Mouse (Mus musculus): Measurements from ENCODE around the gene Taok1. TPM values are rescaled to one million over a fixed set of nuclear protein-coding genes. Genes with fewer than 3 reads are reported as not detected.

The Taok1 gene
- total RNA-seq, 2 experiments from 2014 or later = 15.4 to 28.9 TPM

DNA sequence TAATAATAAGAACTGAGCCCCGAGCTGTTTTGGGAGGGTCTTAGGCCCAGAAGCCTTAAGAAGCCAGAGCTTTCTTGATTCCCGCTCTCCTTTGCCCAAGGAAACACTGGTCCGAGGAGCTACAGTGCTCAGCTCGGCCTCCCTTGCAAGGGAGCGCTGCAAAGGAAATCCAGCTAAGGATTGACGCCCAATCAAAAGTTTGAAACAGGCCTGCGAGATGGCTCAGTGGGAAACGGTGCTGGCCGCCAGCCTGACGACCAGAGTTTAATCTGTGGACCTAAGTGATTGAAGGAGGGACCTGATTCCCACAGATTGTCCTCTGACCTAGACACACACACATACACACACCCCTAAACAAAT lies 93.8 kb downstream of the Taok1 start:
- no peak for ATAC-seq (replicated peaks; ENCODE audit: low FRiP score, low TSS enrichment, poor library complexity, severe bottlenecking)

- ATAC-seq (replicated peaks; ENCODE audit: low FRiP score, low TSS enrichment, poor library complexity, severe bottlenecking) = peak; percentile 30; the same call in 1 of the 2 replicates
Measured at GRCm38 (mm10) chr11:77512891-77513810, 94.5 kb downstream of the Taok1 start.

DNA sequence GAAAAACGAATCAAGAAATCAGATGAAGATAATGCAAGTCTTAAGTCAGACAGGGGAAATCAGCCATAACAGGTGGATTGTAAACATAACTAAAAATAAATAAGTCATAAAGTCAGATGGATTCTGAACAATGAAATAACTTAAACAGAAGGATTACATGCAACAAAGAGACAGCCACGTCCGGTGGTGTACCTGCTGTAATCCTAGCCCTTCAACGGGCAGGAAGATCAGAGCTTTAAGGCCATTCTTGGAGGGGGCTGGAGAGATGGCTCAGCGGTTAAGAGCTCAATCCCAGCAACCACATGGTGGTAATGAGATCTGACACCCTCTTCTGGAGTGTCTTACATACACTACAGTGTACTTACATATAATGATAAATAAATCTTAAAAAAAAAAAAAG lies 96.3 kb downstream of the Taok1 start:
- no peak for ATAC-seq (replicated peaks; ENCODE audit: low FRiP score, low TSS enrichment, poor library complexity, severe bottlenecking)

GRCm38 (mm10) chr11:77508068-77509021 lies 99.3 kb downstream of the Taok1 start:
- ATAC-seq (replicated peaks; ENCODE audit: low FRiP score, low TSS enrichment, poor library complexity, severe bottlenecking) = peak; percentile 58

DNA sequence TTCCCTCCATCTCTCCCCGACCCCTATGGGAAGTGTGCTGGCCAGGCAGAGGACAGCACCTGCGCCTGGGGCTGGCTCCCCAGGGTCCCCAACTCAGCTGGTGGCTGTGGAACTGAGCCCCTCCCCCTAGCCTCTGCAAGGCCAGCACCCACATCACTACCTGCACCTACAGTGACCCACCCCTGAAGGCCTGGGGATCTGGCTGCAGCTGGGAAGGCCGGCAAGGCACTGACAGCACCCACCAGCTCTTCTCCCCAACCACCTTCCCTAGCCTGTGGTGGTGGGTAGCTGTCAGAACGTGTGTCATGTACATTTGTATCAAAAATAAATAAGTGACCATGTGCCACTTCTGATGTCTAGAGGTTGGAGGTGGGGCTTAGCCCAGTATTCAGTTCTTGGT lies 100.2 kb downstream of the Taok1 start:
- ATAC-seq (replicated peaks; ENCODE audit: low FRiP score, low TSS enrichment, poor library complexity, severe bottlenecking) = no peak

DNA sequence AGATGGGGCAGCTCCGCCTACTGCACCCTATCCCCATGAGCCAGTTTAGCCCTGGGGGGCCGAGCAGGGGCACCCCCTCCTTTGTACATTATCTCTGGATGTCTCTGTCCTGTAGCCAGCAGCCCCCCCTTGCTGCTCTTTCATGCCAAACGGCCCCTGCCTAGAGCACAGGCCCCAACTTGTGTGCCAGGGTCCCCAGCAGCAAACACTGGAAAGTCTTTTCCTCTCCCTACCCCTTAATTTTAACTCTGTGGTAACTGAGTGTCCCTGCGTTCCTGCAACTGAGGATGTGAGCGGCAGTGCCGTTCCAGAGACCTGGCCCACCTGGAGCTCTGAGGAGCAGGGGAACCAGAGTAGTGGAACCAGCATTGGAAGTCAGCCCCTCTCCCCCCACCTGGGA lies 100.7 kb downstream of the Taok1 start:
- no peak for ATAC-seq (replicated peaks; ENCODE audit: low FRiP score, low TSS enrichment, poor library complexity, severe bottlenecking)

DNA sequence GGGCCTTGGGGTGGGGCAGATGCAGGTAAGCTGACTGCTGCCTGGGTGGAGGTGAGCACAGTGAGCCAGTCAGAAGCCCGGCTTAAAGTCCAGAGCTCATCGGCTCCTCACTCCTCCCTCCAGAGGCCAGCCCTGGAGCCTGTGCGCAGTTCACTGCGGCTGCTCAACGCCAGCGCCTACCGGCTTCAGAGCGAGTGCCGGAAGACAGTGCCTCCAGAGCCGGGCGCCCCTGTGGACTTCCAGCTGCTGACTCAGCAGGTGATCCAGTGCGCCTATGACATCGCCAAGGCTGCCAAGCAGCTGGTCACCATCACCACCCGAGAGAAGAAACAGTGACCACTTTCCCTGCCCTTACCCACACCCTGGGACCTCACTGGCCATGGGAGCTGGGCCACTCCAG lies 101.3 kb downstream of the Taok1 start:
- ATAC-seq (replicated peaks; ENCODE audit: low FRiP score, low TSS enrichment, poor library complexity, severe bottlenecking) = no peak

DNA sequence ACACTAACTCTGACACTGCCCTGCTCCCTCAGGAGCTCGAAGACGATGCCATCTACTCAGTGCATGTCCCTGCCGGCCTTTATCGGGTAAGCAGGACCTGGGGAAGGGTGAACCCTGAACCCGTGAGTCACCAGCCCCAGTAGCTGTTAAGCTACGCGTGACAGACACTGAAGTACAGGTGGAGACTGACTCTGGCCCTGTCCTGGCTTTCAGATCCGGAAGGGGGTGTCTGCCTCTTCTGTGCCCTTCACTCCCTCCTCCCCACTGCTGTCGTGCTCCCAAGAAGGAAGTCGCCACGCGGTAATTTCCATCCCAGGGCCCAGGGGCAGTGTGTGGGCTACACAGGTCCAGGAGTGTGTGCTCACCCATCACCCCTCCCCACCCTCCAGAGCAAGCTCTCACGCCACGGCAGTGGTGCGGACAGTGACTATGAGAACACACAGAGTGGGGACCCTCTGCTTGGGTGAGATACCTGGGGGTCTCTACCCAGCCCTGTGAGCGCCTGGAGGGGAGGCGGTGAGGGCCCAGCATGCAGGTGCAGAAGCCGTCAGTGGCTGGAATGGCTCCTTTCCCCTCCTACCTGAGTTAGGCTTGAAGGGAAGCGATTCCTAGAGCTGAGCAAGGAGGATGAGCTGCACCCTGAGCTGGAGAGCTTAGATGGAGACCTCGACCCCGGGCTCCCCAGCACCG lies 102.2 kb downstream of the Taok1 start:
- no peak for ATAC-seq (replicated peaks; ENCODE audit: low FRiP score, low TSS enrichment, poor library complexity, severe bottlenecking)

DNA sequence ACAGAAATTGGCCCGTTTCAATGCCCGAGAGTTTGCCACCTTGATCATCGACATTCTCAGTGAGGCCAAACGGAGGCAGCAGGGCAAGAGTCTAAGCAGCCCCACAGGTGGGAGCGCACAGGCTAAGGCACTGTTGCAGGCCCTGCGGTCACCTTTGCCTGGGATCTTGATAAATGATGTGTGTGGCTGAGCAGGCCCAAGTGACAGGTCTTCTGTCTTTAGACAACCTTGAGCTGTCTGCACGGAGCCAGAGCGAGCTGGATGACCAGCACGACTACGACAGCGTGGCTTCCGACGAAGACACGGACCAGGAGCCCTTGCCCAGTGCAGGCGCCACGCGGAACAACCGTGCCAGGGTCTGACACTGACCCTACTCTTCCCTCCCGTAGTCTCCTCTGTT lies 103.2 kb downstream of the Taok1 start:
- ATAC-seq (replicated peaks; ENCODE audit: low FRiP score, low TSS enrichment, poor library complexity, severe bottlenecking) = no peak

DNA sequence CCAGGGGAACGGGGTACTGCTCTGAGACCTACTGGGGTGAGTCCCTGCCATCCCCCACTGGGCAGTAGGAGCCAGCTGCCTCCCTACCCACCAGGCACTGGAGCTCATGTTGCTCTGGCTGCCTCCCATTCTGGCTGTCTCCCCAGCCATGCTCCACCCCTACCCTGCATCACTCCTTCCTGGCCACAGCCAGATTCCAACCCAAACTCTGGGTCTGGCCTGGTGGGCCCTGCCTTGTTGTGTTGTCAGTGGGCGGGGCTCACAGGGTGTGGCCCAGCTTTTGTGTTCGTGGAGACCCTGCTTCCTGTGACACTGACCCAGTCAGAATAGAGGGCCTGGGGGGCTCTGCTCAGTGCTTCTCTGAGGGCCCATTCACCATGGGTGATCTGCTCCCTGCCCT lies 104.1 kb downstream of the Taok1 start:
- no peak for ATAC-seq (replicated peaks; ENCODE audit: low FRiP score, low TSS enrichment, poor library complexity, severe bottlenecking)

DNA sequence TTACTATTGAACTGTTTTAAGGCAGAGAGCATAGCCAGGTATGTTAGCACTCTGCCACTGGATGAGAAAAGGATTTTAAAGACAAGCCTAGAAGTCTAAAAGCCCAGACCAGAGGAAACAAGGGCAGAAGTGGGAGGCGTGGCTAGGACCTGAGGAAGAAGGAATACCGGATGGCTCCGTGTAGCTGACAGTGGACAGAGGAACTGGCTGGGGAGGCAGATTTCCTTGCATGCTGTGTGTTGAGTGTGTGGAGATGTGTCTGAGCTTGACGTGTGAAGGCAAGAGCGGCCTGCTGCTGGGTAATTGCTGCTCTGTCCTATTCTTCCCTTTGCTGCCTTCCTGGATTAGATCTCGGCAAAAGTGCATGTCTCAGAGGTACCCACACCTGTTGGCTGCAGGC lies 105.1 kb downstream of the Taok1 start:
- no peak for ATAC-seq (replicated peaks; ENCODE audit: low FRiP score, low TSS enrichment, poor library complexity, severe bottlenecking)

DNA sequence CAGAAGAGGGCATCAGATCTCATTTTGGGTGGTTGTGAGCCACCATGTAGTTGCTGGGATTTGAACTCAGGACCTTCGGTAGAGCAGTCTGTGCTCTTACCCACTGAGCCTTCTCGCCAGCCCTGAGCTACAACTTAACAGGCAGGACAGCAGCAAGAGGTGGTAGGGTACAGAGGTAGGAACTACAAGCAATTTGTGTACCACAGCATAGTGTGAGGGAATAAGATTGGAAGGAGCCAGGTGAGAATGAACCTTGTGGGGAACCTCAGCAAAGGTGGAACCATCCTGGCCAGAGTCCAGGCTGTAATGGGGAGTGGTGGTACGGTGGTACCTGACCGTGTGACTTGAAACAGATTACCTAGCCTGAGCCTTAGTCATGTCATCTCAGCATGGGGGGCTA lies 105.6 kb downstream of the Taok1 start:
- ATAC-seq (replicated peaks; ENCODE audit: low FRiP score, low TSS enrichment, poor library complexity, severe bottlenecking) = no peak

GRCm38 (mm10) chr11:77501392-77501791 lies 106.2 kb downstream of the Taok1 start:
- peak; percentile 42; the same call in 1 of the 2 replicates for ATAC-seq (replicated peaks; ENCODE audit: low FRiP score, low TSS enrichment, poor library complexity, severe bottlenecking)

- ATAC-seq (replicated peaks; ENCODE audit: low FRiP score, low TSS enrichment, poor library complexity, severe bottlenecking) = no peak
Measured at GRCm38 (mm10) chr11:77500361-77501325, 107.0 kb downstream of the Taok1 start.

DNA sequence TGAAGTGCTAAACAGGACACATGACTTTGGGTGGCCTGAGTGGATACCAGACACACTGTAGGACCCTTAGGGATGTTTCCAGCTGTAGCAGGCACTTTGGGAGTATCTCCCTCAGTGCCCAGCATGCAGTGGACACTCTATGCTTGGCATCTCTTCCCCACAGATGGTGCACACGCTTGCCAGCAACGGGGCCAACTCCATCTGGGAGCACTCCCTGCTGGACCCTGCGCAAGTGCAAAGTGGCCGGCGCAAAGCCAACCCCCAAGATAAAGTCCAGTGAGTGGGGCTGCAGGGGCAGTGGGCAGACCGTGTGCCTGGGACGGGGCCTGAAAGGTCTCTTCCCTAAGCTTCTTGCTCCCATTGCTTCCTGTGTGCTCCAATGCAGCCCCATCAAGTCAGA lies 108.3 kb downstream of the Taok1 start:
- ATAC-seq (replicated peaks; ENCODE audit: low FRiP score, low TSS enrichment, poor library complexity, severe bottlenecking) = no peak

- ATAC-seq (replicated peaks; ENCODE audit: low FRiP score, low TSS enrichment, poor library complexity, severe bottlenecking) = no peak
Measured at GRCm38 (mm10) chr11:77498261-77499139, 109.1 kb downstream of the Taok1 start.

DNA sequence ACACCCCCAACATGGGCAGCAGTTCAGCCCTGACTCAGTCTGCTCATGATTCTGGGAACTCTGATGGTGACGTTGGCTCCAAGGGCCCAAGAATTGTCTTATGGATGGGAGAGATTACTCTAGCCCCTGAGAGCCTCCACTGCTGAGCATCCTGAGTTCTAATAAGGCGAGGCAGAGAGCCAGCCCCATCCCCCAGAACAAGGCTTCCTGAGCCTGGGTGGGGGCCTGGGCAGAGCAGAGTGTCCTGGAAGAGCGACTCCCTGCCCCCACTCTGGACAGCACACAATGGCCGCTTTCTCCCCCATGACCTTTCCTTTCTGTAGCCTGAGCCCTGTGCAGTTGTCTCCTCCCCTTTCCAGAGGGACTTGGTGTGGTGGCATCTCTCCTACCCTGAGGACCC lies 109.8 kb downstream of the Taok1 start:
- ATAC-seq (replicated peaks; ENCODE audit: low FRiP score, low TSS enrichment, poor library complexity, severe bottlenecking) = no peak

GRCm38 (mm10) chr11:77497341-77497756 lies 110.3 kb downstream of the Taok1 start:
- no peak for ATAC-seq (replicated peaks; ENCODE audit: low FRiP score, low TSS enrichment, poor library complexity, severe bottlenecking)
